Mouse (Mus musculus): ENCODE data around the gene Ccdc80.

The Ccdc80 gene

GRCm38 (mm10) chr16:45117200-45117599 lies 24.0 kb downstream of the Ccdc80 start:
- no peak for DNase-seq (ENCODE audit: low read depth)

- DNase-seq (ENCODE audit: low read depth): no peak
Measured at GRCm38 (mm10) chr16:45118760-45119159, 25.6 kb downstream of the Ccdc80 start.

GRCm38 (mm10) chr16:45120844-45121425 lies 27.7 kb downstream of the Ccdc80 start:
- DNase-seq (ENCODE audit: low read depth): no peak

GRCm38 (mm10) chr16:45122571-45122970 lies 29.4 kb downstream of the Ccdc80 start:
- no peak for DNase-seq (ENCODE audit: low read depth)

GRCm38 (mm10) chr16:45124230-45125203 lies 31.3 kb downstream of the Ccdc80 start:
- no peak for DNase-seq (ENCODE audit: low read depth)

GRCm38 (mm10) chr16:45127936-45128710 lies 34.9 kb downstream of the Ccdc80 start:
- no peak for DNase-seq (ENCODE audit: low read depth)

GRCm38 (mm10) chr16:45141711-45142110 lies 48.5 kb downstream of the Ccdc80 start:
- peak; percentile 23 for DNase-seq (ENCODE audit: low read depth)

GRCm38 (mm10) chr16:45142565-45142964 lies 49.4 kb downstream of the Ccdc80 start:
- DNase-seq (ENCODE audit: low read depth): no peak

- DNase-seq (ENCODE audit: low read depth): no peak
Measured at GRCm38 (mm10) chr16:45145119-45145518, 51.9 kb downstream of the Ccdc80 start.

GRCm38 (mm10) chr16:45148488-45149082 lies 55.4 kb downstream of the Ccdc80 start:
- DNase-seq (ENCODE audit: low read depth): no peak

- no peak for DNase-seq (ENCODE audit: low read depth)
Measured at GRCm38 (mm10) chr16:45154741-45155250, 61.6 kb downstream of the Ccdc80 start.

- DNase-seq (ENCODE audit: low read depth): no peak
Measured at GRCm38 (mm10) chr16:45158136-45158521, 64.9 kb downstream of the Ccdc80 start.

GRCm38 (mm10) chr16:45158522-45159388 lies 65.6 kb downstream of the Ccdc80 start, which contains the start of the genes Slc35a5 and Atg3:
Gene Slc35a5, minus strand, starts transcription at chr16:45158706.
Gene Atg3, plus strand, starts transcription at chr16:45158785.
- peak; percentile 97 for DNase-seq (ENCODE audit: low read depth)

- no peak for DNase-seq (ENCODE audit: low read depth)
Measured at GRCm38 (mm10) chr16:45159389-45159716, 66.2 kb downstream of the Ccdc80 start.

All from naive thymus-derived CD4-positive, alpha-beta T cell, adult 2 months (primary cell).